Mouse (Mus musculus): ENCODE measurements at regions not wholly inside any gene's neighbourhood (a gene's known extent, or its start where the extent isn't known, plus 50 kb on each side); places are given as distances from the start of the nearest gene placed in this dataset.

DNA sequence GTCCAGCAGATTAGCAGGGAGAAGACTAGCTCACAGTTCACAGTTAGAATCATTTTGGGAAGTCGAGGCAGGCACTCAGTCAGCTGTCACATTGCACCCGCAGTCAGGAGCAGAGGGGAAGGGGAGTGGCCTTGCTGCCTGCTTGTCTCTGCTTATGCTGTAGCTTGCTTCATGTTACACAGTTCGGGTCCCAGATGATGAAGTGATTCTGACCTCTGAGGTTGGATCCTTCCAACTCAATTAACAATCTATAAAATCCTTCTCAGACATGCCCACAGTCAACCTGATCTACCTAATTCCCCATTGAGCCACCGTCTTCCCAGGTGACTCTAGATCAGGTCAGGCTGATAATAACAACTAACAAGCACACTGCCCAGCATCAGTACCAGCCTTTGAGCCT, 102.3 kb downstream of the Duxbl3 start:
- Histone ChIP-seq H3K27ac (ENCODE audit: low read length) (no peak overlapping the region), H3K9ac (replicated peaks; ENCODE audit: low read depth, low read length) (no peak overlapping the region), H3K27me3 (ENCODE audit: control insufficient read depth, insufficient read depth, low read length) (no peaks in the 10 kb centered on the region), H3K4me2 (replicated peaks; ENCODE audit: low read depth, low read length) (no peak overlapping the region), H3K36me3 (ENCODE audit: control insufficient read depth, insufficient read depth, low read length) (no peaks in the 10 kb centered on the region), H3K4me3 (ENCODE audit: low read depth, low read length) (no peak overlapping the region), H3K4me1 (ENCODE audit: control insufficient read depth, insufficient read depth, low read length) (peaks cover 9% of the 10 kb centered on the region; the same call in 1 of the 2 replicates), H3K9me3 (ENCODE audit: control insufficient read depth, low read depth, low read length) (no peaks in the 10 kb centered on the region)
- WGBS = 67% methylated on average over 4 of the region's 4 CpGs
- no peak for ATAC-seq (ENCODE audit: insufficient number of reproducible peaks, insufficient read depth, low FRiP score, low read depth)

DNA sequence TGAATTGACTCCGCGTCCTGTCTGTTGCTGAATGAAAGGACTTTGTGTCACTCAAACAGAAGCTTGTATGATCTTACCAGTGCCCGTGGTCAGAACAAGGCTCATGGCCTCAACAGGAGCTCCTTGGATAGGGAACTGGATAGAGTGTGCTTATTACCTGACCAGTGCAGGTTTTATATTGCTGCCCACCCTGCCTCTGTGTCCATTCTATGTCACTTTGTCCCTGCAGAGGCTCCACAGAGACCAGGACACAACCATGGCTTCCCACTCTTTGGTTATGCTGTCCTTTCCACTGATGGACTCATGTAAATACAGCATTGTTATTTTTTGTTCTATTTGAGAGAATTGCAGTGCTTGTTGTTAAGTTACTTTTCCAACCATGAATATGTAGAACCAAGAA, 103.4 kb downstream of the Duxbl3 start:
- Histone ChIP-seq H3K27me3 (ENCODE audit: control insufficient read depth, insufficient read depth, low read length) (no peaks in the 10 kb centered on the region), H3K4me1 (ENCODE audit: control insufficient read depth, insufficient read depth, low read length) (peaks cover 9% of the 10 kb centered on the region; the same call in 1 of the 2 replicates), H3K4me3 (ENCODE audit: low read depth, low read length) (no peak overlapping the region), H3K9me3 (ENCODE audit: control insufficient read depth, low read depth, low read length) (no peaks in the 10 kb centered on the region), H3K4me2 (replicated peaks; ENCODE audit: low read depth, low read length) (no peak overlapping the region), H3K27ac (ENCODE audit: low read length) (no peak overlapping the region), H3K36me3 (ENCODE audit: control insufficient read depth, insufficient read depth, low read length) (no peaks in the 10 kb centered on the region), H3K9ac (replicated peaks; ENCODE audit: low read depth, low read length) (no peak overlapping the region)
- ATAC-seq (ENCODE audit: insufficient number of reproducible peaks, insufficient read depth, low FRiP score, low read depth) = no peak
- 93% methylated on average over 3 of the region's 3 CpGs for WGBS

Measured in stomach, embryonic 14.5 days (tissue).